Mouse (Mus musculus): ENCODE measurements around the gene Stard5. TPM values are rescaled to one million over a fixed set of nuclear protein-coding genes. Genes with fewer than 3 reads are reported as not detected.

Stard5 gene
- polyA plus RNA-seq (2014; fragmentation: Illumina TruSeq; extraction: RNeasy Lipid Tissue Mini Kit (QIAGEN cat#74804); ENCODE audit: low read depth, low replicate concordance): 32.7 TPM

DNA sequence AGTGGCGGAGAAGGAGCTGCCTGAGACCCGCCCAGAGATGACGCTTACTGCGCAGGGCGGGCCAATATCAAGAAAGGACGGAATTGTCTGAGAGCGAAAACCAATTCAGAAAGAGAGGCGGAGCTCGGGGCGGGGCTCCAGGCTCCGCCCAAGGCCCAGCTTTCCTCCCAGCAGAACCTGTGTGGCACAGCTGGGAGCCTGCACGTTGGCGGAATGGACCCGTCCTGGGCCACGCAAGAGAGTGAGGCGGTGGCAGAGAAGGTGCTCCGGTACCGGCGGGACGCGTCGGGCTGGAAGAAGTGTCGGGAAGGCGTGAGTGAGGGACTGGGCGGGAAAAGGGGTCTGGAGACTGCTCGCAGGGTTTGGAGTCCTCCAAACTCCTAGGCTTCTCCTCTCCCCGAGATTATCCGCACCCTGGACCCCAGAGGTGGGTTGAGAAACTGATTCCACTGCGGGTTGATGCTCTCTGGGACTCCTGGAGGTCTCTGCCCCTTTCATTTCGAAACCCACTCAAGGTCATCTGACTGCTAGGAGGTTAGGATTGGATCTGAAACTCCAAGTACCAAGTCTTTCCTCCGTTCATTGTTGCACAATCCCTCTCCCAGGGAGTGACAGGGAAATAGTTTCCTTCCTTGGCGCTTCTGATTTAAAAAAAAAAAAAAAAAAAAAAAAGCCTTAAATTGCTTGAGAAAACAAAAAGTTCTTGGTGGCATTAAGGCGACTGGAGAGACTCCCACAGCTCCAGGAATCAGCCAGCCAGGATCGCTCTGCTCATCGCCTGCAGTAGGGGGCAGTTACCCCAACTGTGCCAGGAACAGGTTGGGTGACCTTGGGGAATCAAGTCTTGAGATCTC, at the start of gene Stard5:
TSS of gene Stard5 (plus strand) at position 132 of the 854 bp plus-strand sequence.

GRCm38 (mm10) chr7:83584639-83585471, 46.9 kb upstream of the Stard5 start, which contains the start of gene Tmc3:
Gene Tmc3 (plus strand): TSS chr7:83584927.

Other genes starting within 250 kb of the Stard5 start
- 0.35 TPM for gene Tmc3, start 47.0 kb upstream of the Stard5 start, polyA plus RNA-seq (2014; fragmentation: Illumina TruSeq; extraction: RNeasy Lipid Tissue Mini Kit (QIAGEN cat#74804); ENCODE audit: low read depth, low replicate concordance)
- gene Il16, start 113.8 kb downstream of the Stard5 start, polyA plus RNA-seq (2014; fragmentation: Illumina TruSeq; extraction: RNeasy Lipid Tissue Mini Kit (QIAGEN cat#74804); ENCODE audit: low read depth, low replicate concordance): 1.7 TPM
- gene Cfap161, start 162.9 kb downstream of the Stard5 start, polyA plus RNA-seq (2014; fragmentation: Illumina TruSeq; extraction: RNeasy Lipid Tissue Mini Kit (QIAGEN cat#74804); ENCODE audit: low read depth, low replicate concordance): not detected